Mouse (Mus musculus) embryonic fibroblast, embryonic 13.5 days (primary cell): Measurements from ENCODE around the gene Cecr2.

Source experiments
- CTCF ChIP-seq: IDR thresholded peaks from 2 replicates; pipeline ENCODE4 v1.5.1; 2011; ENCODE audit warnings: mild to moderate bottlenecking, control low read depth, low read length, moderate library complexity, borderline replicate concordance; ENCODE audit not compliant: insufficient read depth
- POLR2A ChIP-seq: IDR thresholded peaks from 2 replicates; pipeline ENCODE4 v1.6.1; 2011; ENCODE audit warnings: low read depth, mild to moderate bottlenecking, control low read depth, low read length, moderate library complexity

DNA sequence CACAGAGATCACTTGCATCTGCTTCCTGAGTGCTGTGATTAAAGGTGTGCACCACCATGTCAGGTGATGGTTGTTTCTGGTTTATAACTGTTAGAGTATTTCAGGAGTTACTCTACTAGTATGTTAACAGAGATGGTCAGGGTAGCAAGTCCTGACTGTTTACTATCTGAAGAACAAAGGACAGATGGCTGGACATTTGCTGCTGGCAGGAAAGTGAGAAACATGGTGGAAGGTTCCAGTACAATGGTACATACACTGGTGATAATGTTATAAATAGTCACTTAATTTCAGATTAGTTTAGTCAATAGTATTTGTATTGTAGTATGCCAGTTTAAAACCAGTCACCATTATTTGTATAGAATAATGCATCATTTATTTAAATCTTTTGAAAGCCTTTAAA, 38.2 kb downstream of the Cecr2 start:
- TF ChIP-seq CTCF (no peak), POLR2A (no peak)
